Mouse (Mus musculus) cerebellum, adult (tissue): ENCODE measurements around the gene Spp2.

Experiments
- ATAC-seq: cut with Nextera tagmentation; 2 replicates; pipeline ENCODE4 v1.9.2; 2017; ENCODE audit warnings: mild to moderate bottlenecking, moderate library complexity, mixed read lengths; ENCODE audit not compliant: insufficient number of reproducible peaks, low FRiP score, low TSS enrichment

The Spp2 gene

DNA sequence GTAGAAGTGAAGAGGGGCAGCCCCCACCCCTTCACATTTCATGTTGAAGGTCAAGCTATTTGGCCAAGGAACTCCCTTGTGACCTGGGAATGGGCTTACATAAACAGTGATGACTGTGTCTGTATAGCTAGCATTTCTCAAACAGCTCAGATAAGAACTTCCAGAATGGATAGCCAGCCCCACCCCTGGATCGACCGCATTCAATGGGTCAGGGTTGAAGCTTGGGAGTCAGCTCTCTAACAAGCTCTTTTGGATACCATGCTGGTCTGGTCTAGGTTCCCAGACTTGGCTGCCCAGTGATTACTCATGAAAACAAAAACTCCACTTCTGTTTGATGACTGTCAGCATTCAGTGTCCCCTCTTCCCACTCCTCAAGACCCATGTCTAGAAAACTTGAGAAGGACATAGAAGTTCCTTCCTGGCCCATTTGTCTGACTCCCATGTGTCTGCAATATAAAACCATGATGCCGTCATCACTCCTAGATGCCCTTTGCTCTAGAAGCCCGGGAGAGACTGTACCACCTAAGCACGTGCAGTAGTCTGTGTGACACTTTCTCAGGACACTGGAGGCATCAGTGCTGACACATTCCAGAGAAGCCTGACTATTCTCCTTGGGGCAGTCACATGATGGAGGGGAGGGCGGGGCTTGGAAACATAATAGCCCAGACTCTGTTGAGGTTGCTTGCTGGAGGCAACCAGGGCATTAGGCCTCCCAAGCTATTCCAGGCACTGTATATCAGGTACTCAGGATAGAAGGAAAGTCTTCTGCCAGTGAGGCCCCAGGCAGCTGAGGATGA is 57.5 kb downstream of the Spp2 start:
- ATAC-seq, result no peak

DNA sequence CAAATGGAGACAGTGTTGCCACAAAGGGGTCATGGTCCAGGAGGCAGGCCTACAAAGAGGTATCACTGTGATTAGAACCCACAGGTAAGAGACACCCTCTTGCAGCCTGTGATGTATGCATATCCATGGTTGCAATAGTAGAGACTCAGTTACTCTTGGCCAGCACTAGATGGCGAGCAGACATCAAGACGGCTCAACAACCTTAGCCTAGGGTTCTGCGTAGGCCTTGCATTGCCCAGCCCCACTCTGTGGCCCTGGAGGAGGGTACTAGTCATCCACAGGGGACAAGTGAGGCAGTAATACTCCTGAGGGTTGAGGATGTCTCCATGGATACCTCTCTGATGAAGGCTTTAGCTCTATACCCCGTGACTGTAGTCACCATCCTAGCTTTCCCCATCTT is 59.0 kb downstream of the Spp2 start:
- ATAC-seq, result no peak

DNA sequence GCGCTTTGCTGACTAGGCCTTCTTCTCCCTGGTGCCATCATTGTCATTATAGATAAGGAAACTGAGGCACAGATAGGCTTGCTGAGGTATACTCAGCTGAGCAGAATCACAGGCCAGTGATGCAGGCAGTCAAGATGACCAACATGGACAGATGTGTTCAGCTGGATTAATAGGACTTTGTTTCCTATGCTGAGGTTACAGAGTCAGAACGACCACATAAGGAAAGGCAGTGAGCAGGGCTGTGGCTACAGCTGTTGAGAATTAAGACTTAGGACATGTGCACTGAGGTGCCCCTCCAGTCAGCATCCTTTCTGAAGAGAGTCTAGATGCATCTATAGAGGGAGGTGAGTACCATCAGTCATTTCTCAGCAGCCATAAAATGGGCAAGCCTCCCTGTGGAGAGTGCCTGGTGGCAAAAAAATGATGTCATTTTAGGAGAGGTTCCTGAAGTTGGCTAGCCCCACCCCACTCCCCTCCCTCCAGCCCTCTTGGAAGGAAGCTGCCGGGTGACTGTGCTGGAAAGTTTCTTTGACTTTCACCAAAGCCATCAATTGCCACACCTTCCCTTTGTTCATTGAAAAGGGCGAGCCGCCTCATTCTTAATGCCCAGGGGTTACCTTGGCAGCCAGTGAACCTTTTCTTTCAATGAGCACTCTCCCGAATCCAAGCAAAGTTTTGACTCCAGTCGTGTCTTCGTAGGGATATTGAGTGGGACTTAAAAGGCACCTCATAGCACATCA is 59.7 kb downstream of the Spp2 start:
- no peak for ATAC-seq

- ATAC-seq, result no peak
These were observed 61.1 kb downstream of the Spp2 start for GRCm38 (mm10) chr1:88467866-88468265.

DNA sequence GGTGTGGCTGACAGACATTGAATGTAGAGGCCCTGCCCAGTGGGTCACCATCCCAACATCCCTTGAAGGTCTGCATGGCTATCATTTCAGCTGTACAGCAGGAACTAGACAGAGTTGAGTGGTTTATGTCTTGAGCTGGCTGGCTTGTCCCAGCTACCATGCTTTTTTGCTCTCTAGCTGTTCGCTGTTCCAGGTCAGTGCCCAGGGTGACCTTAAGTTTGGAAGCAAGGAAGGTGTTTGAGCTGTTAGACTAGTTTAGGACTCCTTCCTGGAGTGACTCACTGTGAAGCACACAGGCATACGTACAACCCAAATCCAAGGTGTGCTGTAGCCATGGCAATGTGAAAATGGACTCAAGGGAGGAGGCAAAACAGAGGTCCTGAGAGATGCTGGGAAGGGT is 61.6 kb downstream of the Spp2 start:
- ATAC-seq, result no peak

DNA sequence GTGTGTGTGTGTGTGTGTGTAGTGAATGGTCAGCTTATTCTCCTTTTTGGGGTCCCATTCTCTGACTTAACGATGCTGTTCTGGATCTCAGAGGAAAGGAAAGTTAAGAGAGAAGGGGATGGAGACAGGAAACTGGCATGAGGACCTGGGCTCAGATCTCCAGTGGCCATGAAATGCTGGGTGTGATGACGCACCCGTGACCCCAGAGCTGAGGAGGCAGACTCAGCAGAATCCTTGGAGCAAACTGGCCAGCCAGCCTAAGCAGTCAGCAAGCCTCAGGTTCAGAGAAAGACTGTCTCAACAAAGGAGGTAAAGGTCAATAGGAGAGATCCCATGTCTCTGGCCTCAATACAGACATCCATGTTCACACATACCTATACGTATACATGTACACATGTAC is 63.0 kb downstream of the Spp2 start:
- no peak for ATAC-seq

DNA sequence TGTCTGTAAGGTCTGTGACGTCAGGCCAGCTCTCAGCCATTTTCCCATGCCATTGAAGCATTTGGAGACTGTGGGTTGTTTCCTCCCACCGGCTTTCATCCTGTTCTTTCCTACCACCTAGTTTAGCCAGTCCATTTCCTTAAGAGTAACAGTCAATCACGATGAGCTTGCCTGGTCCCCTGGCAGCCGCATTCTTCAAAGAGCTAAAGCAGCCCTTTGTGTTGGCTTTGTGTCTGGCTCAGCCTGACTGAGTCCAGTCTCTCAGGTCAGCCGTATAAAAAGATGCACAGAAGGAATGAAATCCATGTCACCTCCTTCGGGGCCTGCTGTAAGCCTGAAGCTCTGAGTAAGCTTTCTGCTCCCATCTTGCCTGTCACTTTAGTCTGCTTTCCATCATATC is 65.5 kb downstream of the Spp2 start:
- no peak for ATAC-seq

DNA sequence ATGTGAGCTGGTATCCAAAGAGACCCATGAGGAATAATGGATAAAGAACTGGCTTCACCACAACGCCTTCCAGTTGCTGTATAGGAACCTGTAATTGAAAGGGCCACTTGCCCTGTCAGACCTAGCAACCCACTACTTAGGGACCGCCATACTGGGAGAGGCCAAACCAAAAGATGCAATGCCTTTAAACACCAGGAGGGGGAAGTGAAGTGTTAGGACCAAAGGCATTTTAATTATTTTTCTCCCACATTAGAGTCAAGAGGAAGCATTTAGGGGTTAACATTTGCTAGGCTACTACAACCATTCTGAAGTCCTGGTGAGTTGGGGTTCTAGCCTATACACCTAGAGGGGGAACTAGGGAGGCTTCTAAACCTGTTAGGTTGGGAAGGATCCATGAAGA is 67.1 kb downstream of the Spp2 start:
- no peak for ATAC-seq

DNA sequence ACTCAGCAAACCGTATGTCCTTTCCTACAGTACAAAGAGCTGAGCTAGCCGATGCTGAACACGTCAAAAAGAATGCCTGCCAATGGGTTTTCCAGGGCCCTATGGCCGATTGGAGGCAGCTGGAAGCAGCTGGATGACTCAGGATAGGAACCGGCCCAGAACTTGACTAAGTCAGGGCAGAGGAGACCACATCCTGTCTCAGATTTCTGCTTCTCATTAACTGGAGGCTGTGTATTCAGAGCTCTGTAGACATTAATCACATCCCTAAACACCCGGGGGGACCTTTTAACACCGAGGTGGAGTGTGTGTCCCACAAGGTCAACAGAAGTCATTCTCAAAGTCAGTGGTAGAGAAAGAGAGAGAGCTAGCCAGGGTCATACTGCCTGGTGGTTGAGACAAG is 67.8 kb downstream of the Spp2 start:
- ATAC-seq, result no peak

GRCm38 (mm10) chr1:88475502-88475953 is 68.8 kb downstream of the Spp2 start:
- no peak for ATAC-seq
